Mouse (Mus musculus) ES-E14 (cell line): ENCODE results near the gene Gtpbp8. TPM values are rescaled to one million over a fixed set of nuclear protein-coding genes. Genes with fewer than 3 reads are reported as not detected.

Source experiments
- DNase-seq: peaks from one replicate; pipeline ENCODE4 v3.0.0-alpha.2; 2013; ENCODE audit warnings: low read depth, low spot score
- H3K27ac ChIP-seq: 2 replicates; pipeline ENCODE4 v1.5.1; 2012; ENCODE audit warnings: low read depth, mild to moderate bottlenecking, low read length, moderate library complexity, mixed read lengths; ENCODE audit not compliant: poor library complexity, insufficient read depth, severe bottlenecking
- H3K36me3 ChIP-seq: 2 replicates; pipeline ENCODE4 v1.6.1; 2012; ENCODE audit warnings: mild to moderate bottlenecking, low read length, moderate library complexity, mixed read lengths; ENCODE audit not compliant: control insufficient read depth, poor library complexity, insufficient read depth, severe bottlenecking
- H3K4me1 ChIP-seq, 2 experiments: fragments of 150-350 bp in 1 of 2; sonication (generic) in 1 of 2; 2 replicates each; pipeline ENCODE4 v1.6.1; 2012; ENCODE audit warnings: low read length in 2 of 2, mild to moderate bottlenecking in 1 of 2, mixed read lengths in 1 of 2; ENCODE audit not compliant: control insufficient read depth in 2 of 2, insufficient read depth in 2 of 2, poor library complexity in 1 of 2
- H3K4me3 ChIP-seq, 2 experiments: fragments of 150-350 bp in 1 of 2; sonication (generic) in 1 of 2; 2 replicates each; pipeline ENCODE4 v1.5.1; 2012; ENCODE audit warnings: low read length in 2 of 2, low read depth in 1 of 2, mild to moderate bottlenecking in 1 of 2, mixed read lengths in 1 of 2; ENCODE audit not compliant: insufficient read depth in 1 of 2, poor library complexity in 1 of 2, severe bottlenecking in 1 of 2
- H3K9ac ChIP-seq: 2 replicates; pipeline ENCODE4 v1.6.1; 2012; ENCODE audit warnings: low read depth, mild to moderate bottlenecking, low read length, mixed read lengths; ENCODE audit not compliant: poor library complexity, insufficient read depth, severe bottlenecking
- H3K9me3 ChIP-seq: fragments of 150-350 bp; sonication (generic); 2 replicates; pipeline ENCODE4 v1.6.1; 2012; ENCODE audit warnings: low read depth, mild to moderate bottlenecking, low read length; ENCODE audit not compliant: control insufficient read depth, insufficient read depth
- CHD2 ChIP-seq: IDR thresholded peaks from 2 replicates; pipeline ENCODE4 v1.6.1; 2014; ENCODE audit warnings: mild to moderate bottlenecking, low read depth, low read length, inconsistent platforms
- HCFC1 ChIP-seq: IDR thresholded peaks from 2 replicates; pipeline ENCODE4 v1.6.1; 2012; ENCODE audit warnings: low read length, inconsistent platforms, borderline replicate concordance; ENCODE audit not compliant: insufficient read depth
- MAFK ChIP-seq: IDR thresholded peaks from 2 replicates; pipeline ENCODE4 v1.6.1; 2014; ENCODE audit warnings: mild to moderate bottlenecking, low read depth, low read length, inconsistent platforms; ENCODE audit not compliant: insufficient read depth
- ZC3H11A ChIP-seq: IDR thresholded peaks from 2 replicates; pipeline ENCODE4 v1.6.1; 2012; ENCODE audit warnings: low read depth, mild to moderate bottlenecking, inconsistent platforms, low read length, borderline replicate concordance
- ZNF384 ChIP-seq: IDR thresholded peaks from 2 replicates; pipeline ENCODE4 v1.6.1; 2012; ENCODE audit warnings: low read depth, low read length, inconsistent platforms
- in situ Hi-C, 2 experiments: fragments of 600-800 bp; cut with MboI; formaldehyde crosslinking; loops; one replicate each; pipeline ENCODE4 v1.15.1; 2025; ENCODE audit warnings: low sequenced_read_pairs in 2 of 2, inconsistent platforms in 1 of 2; ENCODE audit not compliant: unreplicated experiment in 2 of 2
- total RNA-seq: library from RNA; depleted of rRNA; stranded (reverse); fragments of 300-350 nt; gene quantifications from 2 replicates; pipeline ENCODE4 v1.2.3, GENCODE M21; 2012

The Gtpbp8 gene
- total RNA-seq, 1 experiment: 8.7 TPM

GRCm38 (mm10) chr16:44767967-44768366 is 21.8 kb upstream of the Gtpbp8 start:
- DNase-seq: no peak
- in situ Hi-C loops: no loop called here
- no peaks in the 10 kb centered on the region for H3K9me3 ChIP-seq
- TF ChIP-seq ZNF384 (no peak), ZC3H11A (0 out of 2 replicates have a peak, but pooled peaks have one; percentile 6), CHD2 (no peak), HCFC1 (no peak)
- no peaks in the 10 kb centered on the region for H3K36me3 ChIP-seq
- peaks cover 3 to 6% of the 10 kb centered on the region in 2 experiments; a peak in 1 of 4 replicates for H3K4me1 ChIP-seq
- H3K9ac ChIP-seq: no peak overlapping the region
- H3K4me3 ChIP-seq: no peak overlapping the region
- H3K27ac ChIP-seq: no peak overlapping the region

DNA sequence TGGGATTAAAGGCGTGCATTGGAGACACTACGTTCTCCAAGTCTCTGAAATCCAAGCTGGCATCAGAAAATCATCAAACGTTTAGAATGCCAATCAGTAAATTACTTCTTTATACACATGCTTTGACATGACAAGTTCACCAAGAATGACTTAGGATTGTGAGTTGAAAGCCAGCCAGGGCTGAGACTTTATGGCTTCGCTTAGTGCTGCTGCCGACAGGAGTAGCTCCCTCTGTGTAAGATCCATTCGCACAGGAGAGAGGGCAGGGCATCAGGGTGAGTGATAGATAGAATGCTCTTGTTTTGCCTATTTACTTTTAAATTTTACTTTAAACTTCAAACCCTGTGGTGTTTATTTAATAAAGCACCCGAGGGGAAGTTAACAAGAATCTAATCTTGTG is 21.3 kb upstream of the Gtpbp8 start:
- TF ChIP-seq ZC3H11A: no peak
- in situ Hi-C loops: no loop called here
- peaks cover 3 to 6% of the 10 kb centered on the region in 2 experiments; a peak in 1 of 4 replicates for H3K4me1 ChIP-seq

DNA sequence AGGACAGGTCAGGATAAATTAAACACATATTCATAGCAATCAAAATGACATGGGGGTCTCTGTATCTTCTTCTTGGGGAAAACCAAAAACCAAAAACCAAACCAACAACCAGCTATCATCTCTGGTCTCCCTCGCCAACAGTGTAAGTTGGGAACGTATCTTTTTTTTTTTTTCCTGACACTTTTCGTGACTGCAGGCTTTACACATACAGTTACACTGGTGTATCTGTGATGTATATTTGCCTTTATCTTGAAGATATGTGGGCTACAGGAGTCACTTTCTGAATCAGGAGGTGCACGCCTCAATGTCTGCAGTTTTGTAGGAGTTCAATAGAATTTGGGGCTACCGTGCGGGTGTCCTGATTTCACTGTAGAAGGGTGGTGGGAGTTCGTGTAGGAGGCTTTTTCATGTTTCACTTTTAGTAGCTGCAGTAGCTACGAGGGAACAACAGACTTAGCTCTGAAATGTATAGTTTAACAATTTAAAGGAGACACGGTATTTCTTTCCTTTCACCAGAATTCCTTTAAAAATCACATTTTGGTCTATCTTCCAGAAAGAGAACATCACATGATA is 20.2 kb upstream of the Gtpbp8 start:
- no peak overlapping the region for H3K27ac ChIP-seq
- in situ Hi-C loops: no loop called here
- H3K4me3 ChIP-seq: no peak overlapping the region
- H3K9me3 ChIP-seq: no peaks in the 10 kb centered on the region
- peaks cover 3 to 6% of the 10 kb centered on the region in 2 experiments; a peak in 1 of 4 replicates for H3K4me1 ChIP-seq
- TF ChIP-seq HCFC1 (no peak), ZC3H11A (no peak), ZNF384 (no peak), CHD2 (no peak), MAFK (no peak)
- DNase-seq: no peak
- H3K36me3 ChIP-seq: no peaks in the 10 kb centered on the region
- no peak overlapping the region for H3K9ac ChIP-seq

More for the DNA sequence above, 21.3 kb upstream of the Gtpbp8 start:
- Histone ChIP-seq H3K9ac (no peak overlapping the region), H3K4me3 (no peak overlapping the region), H3K9me3 (no peaks in the 10 kb centered on the region), H3K36me3 (no peaks in the 10 kb centered on the region), H3K27ac (no peak overlapping the region)
- no peak for DNase-seq

DNA sequence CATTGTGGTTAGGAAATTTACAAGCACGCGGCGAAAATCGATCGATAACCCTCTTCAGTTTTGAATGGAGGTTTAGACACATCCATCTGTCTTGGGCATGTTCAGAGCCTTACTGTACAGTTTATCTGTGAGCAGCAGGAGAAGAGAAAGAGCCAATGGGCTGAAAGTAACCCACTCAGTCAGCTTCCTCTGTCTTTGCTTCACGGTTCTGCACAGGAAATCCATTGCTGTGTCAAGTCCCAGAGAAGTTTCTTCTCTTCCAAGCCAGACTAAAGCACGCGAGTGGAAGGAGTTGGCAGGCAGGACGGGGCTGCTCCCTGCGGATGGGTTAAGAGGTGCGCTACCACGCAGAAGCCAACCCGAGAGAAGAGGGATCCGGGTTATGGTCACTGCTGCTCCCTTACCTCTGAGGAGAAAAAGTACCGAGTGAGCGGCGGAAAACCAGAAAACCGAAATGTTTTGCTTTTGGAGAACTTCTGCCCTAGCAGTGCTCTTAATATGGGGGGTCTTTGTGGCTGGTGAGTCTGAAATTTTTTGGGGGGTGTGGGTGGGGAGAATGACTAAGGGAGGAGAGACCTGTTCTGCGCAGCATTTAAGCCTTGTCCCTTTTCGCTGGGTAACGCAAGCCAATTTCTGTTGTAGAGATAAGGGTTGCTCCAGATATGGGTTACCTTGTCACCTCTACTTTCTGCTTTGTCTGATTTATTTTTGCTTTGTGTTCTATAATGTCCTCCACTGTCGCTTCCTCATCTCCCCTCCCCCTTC is 19.6 kb upstream of the Gtpbp8 start, which contains the start of gene Cd200r1:
TSS of gene Cd200r1 (plus strand) at position 182 of the 765 bp plus-strand sequence.
- TF ChIP-seq ZC3H11A: no peak
- TF ChIP-seq ZNF384: no peak
- TF ChIP-seq CHD2: no peak
- no peak for TF ChIP-seq HCFC1
- no peak for TF ChIP-seq MAFK
- H3K9ac ChIP-seq: no peak within 1 kb of the TSS
- H3K4me3 ChIP-seq: no peak within 1 kb of the TSS
- no peak within 1 kb of the TSS for H3K27ac ChIP-seq
- H3K9me3 ChIP-seq: no peaks in the 10 kb centered on the region
- in situ Hi-C loops: no loop called here
- H3K4me1 ChIP-seq: peaks cover 3 to 6% of the 10 kb centered on the region in 2 experiments; a peak in 1 of 4 replicates
- H3K36me3 ChIP-seq: no peaks in the 10 kb centered on the region
- no peak for DNase-seq
